Mouse (Mus musculus): ENCODE data around the gene Pla2g4e. TPM values are rescaled to one million over a fixed set of nuclear protein-coding genes. Genes with fewer than 3 reads are reported as not detected.

The Pla2g4e gene
- total and polyA plus RNA-seq, 2 experiments from 2014 or later, result 1.6 to 2.9 TPM

GRCm38 (mm10) chr2:120237784-120238183 lies 7.4 kb downstream of the Pla2g4e start:
- H3K9me3 ChIP-seq (replicated peaks; ENCODE audit: control insufficient read depth, low read length), result no peaks in the 10 kb centered on the region
- no peak for TF ChIP-seq EP300 (IDR thresholded peaks at IDR 0.05; ENCODE audit: low read depth)
- no peak for TF ChIP-seq CTCF (IDR thresholded peaks at IDR 0.05; ENCODE audit: low read depth)
- no peak overlapping the region for H3K9ac ChIP-seq (replicated peaks; ENCODE audit: low read depth, low read length)
- no peak overlapping the region for H3K27ac ChIP-seq (ENCODE audit: low read depth)
- DNase-seq (ENCODE audit: low spot score), result no peak
- peaks cover 9% of the 10 kb centered on the region; the same call in 1 of the 2 replicates for H3K4me1 ChIP-seq (ENCODE audit: control insufficient read depth, insufficient read depth)
- WGBS, result 77% methylated on average over 5 of the region's 5 CpGs
- no peaks in the 10 kb centered on the region for H3K27me3 ChIP-seq (ENCODE audit: control insufficient read depth, insufficient read depth, low read length)
- ATAC-seq (ENCODE audit: insufficient read depth, low read depth), result no peak
- H3K36me3 ChIP-seq (replicated peaks; ENCODE audit: control insufficient read depth, insufficient read depth, low read length), result no peaks in the 10 kb centered on the region
- H3K4me3 ChIP-seq (ENCODE audit: low read depth, low read length), result no peak overlapping the region
- H3K4me2 ChIP-seq (ENCODE audit: low read depth, low read length), result no peak overlapping the region

GRCm38 (mm10) chr2:120235947-120236640 lies 9.0 kb downstream of the Pla2g4e start:
- H3K4me3 ChIP-seq (ENCODE audit: low read depth, low read length), result no peak overlapping the region
- no peaks in the 10 kb centered on the region for H3K9me3 ChIP-seq (replicated peaks; ENCODE audit: control insufficient read depth, low read length)
- TF ChIP-seq CTCF (IDR thresholded peaks at IDR 0.05; ENCODE audit: low read depth) (no peak), EP300 (IDR thresholded peaks at IDR 0.05; ENCODE audit: low read depth) (no peak)
- no peaks in the 10 kb centered on the region for H3K36me3 ChIP-seq (replicated peaks; ENCODE audit: control insufficient read depth, insufficient read depth, low read length)
- H3K4me2 ChIP-seq (ENCODE audit: low read depth, low read length), result no peak overlapping the region
- DNase-seq (ENCODE audit: low spot score), result no peak
- H3K27me3 ChIP-seq (ENCODE audit: control insufficient read depth, insufficient read depth, low read length), result no peaks in the 10 kb centered on the region
- H3K9ac ChIP-seq (replicated peaks; ENCODE audit: low read depth, low read length), result no peak overlapping the region
- peak overlapping the region; percentile 49 for H3K27ac ChIP-seq (ENCODE audit: low read depth)
- WGBS, result 59% methylated on average over 3 of the region's 3 CpGs
- no peak for ATAC-seq (ENCODE audit: insufficient read depth, low read depth)
- peaks cover 13% of the 10 kb centered on the region; the same call in 1 of the 2 replicates for H3K4me1 ChIP-seq (ENCODE audit: control insufficient read depth, insufficient read depth)

GRCm38 (mm10) chr2:120235381-120235780 lies 9.8 kb downstream of the Pla2g4e start:
- Histone ChIP-seq H3K4me1 (ENCODE audit: control insufficient read depth, insufficient read depth) (peaks cover 13% of the 10 kb centered on the region; the same call in 1 of the 2 replicates), H3K9ac (replicated peaks; ENCODE audit: low read depth, low read length) (no peak overlapping the region), H3K36me3 (replicated peaks; ENCODE audit: control insufficient read depth, insufficient read depth, low read length) (no peaks in the 10 kb centered on the region), H3K4me2 (ENCODE audit: low read depth, low read length) (no peak overlapping the region), H3K4me3 (ENCODE audit: low read depth, low read length) (no peak overlapping the region), H3K27ac (ENCODE audit: low read depth) (peak overlapping the region; percentile 49; the same call in 1 of the 2 replicates), H3K9me3 (replicated peaks; ENCODE audit: control insufficient read depth, low read length) (no peaks in the 10 kb centered on the region), H3K27me3 (ENCODE audit: control insufficient read depth, insufficient read depth, low read length) (no peaks in the 10 kb centered on the region)
- no peak for TF ChIP-seq EP300 (IDR thresholded peaks at IDR 0.05; ENCODE audit: low read depth)
- TF ChIP-seq CTCF (IDR thresholded peaks at IDR 0.05; ENCODE audit: low read depth), result no peak
- 71% methylated on average over 3 of the region's 3 CpGs for WGBS
- peak; percentile 17; the same call in 1 of the 2 replicates for ATAC-seq (ENCODE audit: insufficient read depth, low read depth)
- DNase-seq (ENCODE audit: low spot score), result no peak

GRCm38 (mm10) chr2:120231642-120232041 lies 13.5 kb downstream of the Pla2g4e start:
- peaks cover 12% of the 10 kb centered on the region; the same call in 1 of the 2 replicates for H3K4me1 ChIP-seq (ENCODE audit: control insufficient read depth, insufficient read depth)
- no peak overlapping the region for H3K4me2 ChIP-seq (ENCODE audit: low read depth, low read length)
- 31% methylated on average over 3 of the region's 3 CpGs for WGBS
- H3K4me3 ChIP-seq (ENCODE audit: low read depth, low read length), result no peak overlapping the region
- no peak overlapping the region for H3K27ac ChIP-seq (ENCODE audit: low read depth)
- DNase-seq (ENCODE audit: low spot score) (no peak), ATAC-seq (ENCODE audit: insufficient read depth, low read depth) (no peak)
- H3K36me3 ChIP-seq (replicated peaks; ENCODE audit: control insufficient read depth, insufficient read depth, low read length), result no peaks in the 10 kb centered on the region
- no peaks in the 10 kb centered on the region for H3K9me3 ChIP-seq (replicated peaks; ENCODE audit: control insufficient read depth, low read length)
- TF ChIP-seq EP300 (IDR thresholded peaks at IDR 0.05; ENCODE audit: low read depth), result no peak
- TF ChIP-seq CTCF (IDR thresholded peaks at IDR 0.05; ENCODE audit: low read depth), result no peak
- no peak overlapping the region for H3K9ac ChIP-seq (replicated peaks; ENCODE audit: low read depth, low read length)
- H3K27me3 ChIP-seq (ENCODE audit: control insufficient read depth, insufficient read depth, low read length), result no peaks in the 10 kb centered on the region

- Histone ChIP-seq H3K9me3 (replicated peaks; ENCODE audit: control insufficient read depth, low read length) (no peaks in the 10 kb centered on the region), H3K4me3 (ENCODE audit: low read depth, low read length) (no peak overlapping the region), H3K4me2 (ENCODE audit: low read depth, low read length) (no peak overlapping the region), H3K9ac (replicated peaks; ENCODE audit: low read depth, low read length) (no peak overlapping the region), H3K27ac (ENCODE audit: low read depth) (no peak overlapping the region), H3K36me3 (replicated peaks; ENCODE audit: control insufficient read depth, insufficient read depth, low read length) (no peaks in the 10 kb centered on the region), H3K4me1 (ENCODE audit: control insufficient read depth, insufficient read depth) (no peaks in the 10 kb centered on the region), H3K27me3 (ENCODE audit: control insufficient read depth, insufficient read depth, low read length) (no peaks in the 10 kb centered on the region)
- no peak for TF ChIP-seq EP300 (IDR thresholded peaks at IDR 0.05; ENCODE audit: low read depth)
- no peak for TF ChIP-seq CTCF (IDR thresholded peaks at IDR 0.05; ENCODE audit: low read depth)
- 86% methylated on average over 5 of the region's 5 CpGs for WGBS
- ATAC-seq (ENCODE audit: insufficient read depth, low read depth) (no peak), DNase-seq (ENCODE audit: low spot score) (no peak)
Measured at GRCm38 (mm10) chr2:120214600-120214999, 30.5 kb downstream of the Pla2g4e start.

GRCm38 (mm10) chr2:120211448-120211847 lies 33.7 kb downstream of the Pla2g4e start:
- H3K9ac ChIP-seq (replicated peaks; ENCODE audit: low read depth, low read length), result no peak overlapping the region
- ATAC-seq (ENCODE audit: insufficient read depth, low read depth) (no peak), DNase-seq (ENCODE audit: low spot score) (no peak)
- H3K9me3 ChIP-seq (replicated peaks; ENCODE audit: control insufficient read depth, low read length), result no peaks in the 10 kb centered on the region
- WGBS, result 64% methylated on average over 2 of the region's 2 CpGs
- H3K27ac ChIP-seq (ENCODE audit: low read depth), result no peak overlapping the region
- H3K4me1 ChIP-seq (ENCODE audit: control insufficient read depth, insufficient read depth), result no peaks in the 10 kb centered on the region
- no peaks in the 10 kb centered on the region for H3K36me3 ChIP-seq (replicated peaks; ENCODE audit: control insufficient read depth, insufficient read depth, low read length)
- H3K4me3 ChIP-seq (ENCODE audit: low read depth, low read length), result no peak overlapping the region
- no peaks in the 10 kb centered on the region for H3K27me3 ChIP-seq (ENCODE audit: control insufficient read depth, insufficient read depth, low read length)
- H3K4me2 ChIP-seq (ENCODE audit: low read depth, low read length), result no peak overlapping the region
- TF ChIP-seq EP300 (IDR thresholded peaks at IDR 0.05; ENCODE audit: low read depth) (no peak), CTCF (IDR thresholded peaks at IDR 0.05; ENCODE audit: low read depth) (0 out of 2 replicates have a peak, but pooled peaks have one; percentile 3)
